Mouse (Mus musculus) testis, postnatal 10 days (tissue): ENCODE measurements around the gene Cep128.
"Not testable (repeated sequence)": the region's sequence is repeated elsewhere in the genome, so short reads cannot be mapped to it uniquely, and the experiment has no call there.

ENCODE experiments used
- DNase-seq: peaks from one replicate; pipeline ENCODE4 v3.0.0; 2021; ENCODE audit warnings: low spot score

Cep128 gene

DNA sequence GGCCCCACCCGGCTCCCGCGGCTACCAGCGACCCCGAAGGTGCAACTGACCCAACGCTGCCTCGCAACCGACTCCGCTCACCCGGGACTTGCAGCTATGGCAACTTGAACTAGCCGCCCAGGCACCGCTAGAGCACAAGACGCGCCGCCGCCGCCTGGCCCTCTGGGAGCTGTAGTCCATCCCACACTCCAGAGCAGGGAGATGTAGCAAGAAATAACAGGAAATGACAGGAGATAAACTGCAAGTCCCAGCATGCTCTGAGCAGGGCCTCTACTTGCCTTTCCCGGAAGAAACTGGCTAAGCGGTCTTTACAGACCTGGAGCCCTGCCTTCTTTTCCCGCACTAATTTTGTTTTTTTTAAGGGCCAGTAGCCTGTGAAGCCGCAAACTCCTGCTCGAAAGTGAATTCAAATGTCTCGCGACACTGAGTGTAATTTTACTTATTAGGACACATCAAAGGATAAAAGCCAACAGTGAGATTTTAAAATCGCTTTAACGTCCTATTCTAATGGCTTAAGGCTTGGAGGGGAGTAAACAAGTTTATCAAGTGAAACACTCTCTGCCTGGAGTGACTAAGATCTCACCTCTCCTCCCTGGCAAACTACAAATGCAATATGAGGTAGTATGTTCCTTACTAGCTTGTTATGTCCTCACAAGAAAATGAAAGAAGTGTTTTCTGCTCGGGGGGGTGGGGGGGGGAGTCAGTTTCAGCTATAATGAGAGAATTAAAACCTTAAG lies at the start of gene Cep128, which contains the start of gene Tshr:
TSS of gene Cep128 (minus strand) at position 129 of the 737 bp plus-strand sequence.
TSS of gene Tshr (plus strand) at position 283 of the 737 bp plus-strand sequence.
- DNase-seq: peak; percentile 90

- DNase-seq: no peak
Observed at GRCm38 (mm10) chr12:91427129-91427528, 42.9 kb upstream of the Cep128 start.

- DNase-seq: no peak
Observed at GRCm38 (mm10) chr12:91426499-91426898, 42.3 kb upstream of the Cep128 start.

DNA sequence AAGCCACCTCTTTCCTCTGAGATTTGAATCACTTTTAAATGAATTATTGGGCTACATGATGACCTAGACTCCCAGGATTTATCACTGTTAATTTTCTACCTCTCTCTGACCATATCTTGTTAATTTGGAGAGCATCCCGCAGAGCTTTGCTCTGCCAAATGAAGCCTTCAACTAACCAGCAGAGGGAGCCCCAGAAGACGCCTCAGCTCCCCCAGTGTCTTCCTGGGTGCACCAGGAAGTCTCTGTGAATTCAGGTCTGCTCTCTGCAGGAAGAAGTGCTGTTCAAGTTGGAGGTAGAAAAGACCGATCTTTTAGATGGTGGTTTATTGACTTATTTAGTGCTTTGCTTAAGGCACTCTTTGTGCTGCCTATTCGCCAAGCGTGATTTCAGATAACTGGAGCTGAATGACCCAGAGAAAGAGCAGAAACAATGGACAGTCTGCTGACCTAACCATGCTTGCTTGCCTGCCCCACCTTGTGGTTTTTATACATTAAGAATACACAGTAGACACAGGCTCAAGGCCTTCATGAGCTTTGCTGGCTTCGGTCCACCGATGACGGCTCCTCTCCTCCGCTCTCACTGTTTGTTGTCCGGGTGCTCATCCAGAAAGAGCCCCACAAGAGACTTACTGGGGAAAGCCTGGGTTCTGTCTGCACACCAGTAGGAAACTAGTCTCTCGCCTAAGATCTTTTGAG lies 39.1 kb upstream of the Cep128 start:
- peak; percentile 50 for DNase-seq

DNA sequence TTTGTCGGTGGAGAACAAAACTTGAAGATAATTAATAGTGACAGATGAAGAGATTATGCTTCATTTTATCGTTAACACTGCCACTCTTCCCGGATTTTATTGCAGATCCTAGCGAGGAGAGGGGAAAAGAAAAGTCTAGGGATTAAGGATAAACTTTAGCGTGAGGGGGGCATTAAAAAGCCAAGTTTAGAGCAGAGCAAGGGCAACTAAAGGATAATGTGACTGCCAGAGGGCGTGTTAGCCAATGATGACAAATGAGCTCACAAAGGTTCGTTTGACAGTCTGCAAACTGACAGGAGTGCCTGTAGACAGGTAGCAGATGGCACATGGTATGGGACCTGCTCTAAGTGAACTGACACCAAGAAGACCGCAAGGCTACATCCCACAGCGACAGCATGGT lies 37.1 kb upstream of the Cep128 start:
- DNase-seq: no peak

DNA sequence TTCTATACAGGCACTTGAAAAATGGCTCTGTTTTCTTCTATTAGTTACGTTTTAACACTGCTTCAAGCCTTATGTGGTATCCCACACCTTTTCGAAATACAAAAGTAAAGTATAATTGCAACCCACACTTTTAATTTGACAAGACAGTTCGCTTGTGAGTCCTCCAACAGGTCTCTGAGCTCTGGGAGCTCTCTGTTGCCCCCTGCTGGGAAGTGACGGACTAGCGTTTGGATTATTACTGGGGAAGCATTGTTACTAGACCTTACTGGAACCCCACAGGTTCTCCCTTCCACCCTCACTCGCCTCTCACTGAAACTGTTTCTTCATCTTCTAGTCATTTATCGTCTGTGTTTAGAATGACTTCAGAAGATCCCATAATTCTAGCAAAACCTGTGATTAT lies 34.6 kb upstream of the Cep128 start:
- DNase-seq: peak; percentile 76

- DNase-seq: no peak
Observed at GRCm38 (mm10) chr12:91416828-91417227, 32.6 kb upstream of the Cep128 start.

- no peak for DNase-seq
Observed at GRCm38 (mm10) chr12:91415112-91415511, 30.9 kb upstream of the Cep128 start.

DNA sequence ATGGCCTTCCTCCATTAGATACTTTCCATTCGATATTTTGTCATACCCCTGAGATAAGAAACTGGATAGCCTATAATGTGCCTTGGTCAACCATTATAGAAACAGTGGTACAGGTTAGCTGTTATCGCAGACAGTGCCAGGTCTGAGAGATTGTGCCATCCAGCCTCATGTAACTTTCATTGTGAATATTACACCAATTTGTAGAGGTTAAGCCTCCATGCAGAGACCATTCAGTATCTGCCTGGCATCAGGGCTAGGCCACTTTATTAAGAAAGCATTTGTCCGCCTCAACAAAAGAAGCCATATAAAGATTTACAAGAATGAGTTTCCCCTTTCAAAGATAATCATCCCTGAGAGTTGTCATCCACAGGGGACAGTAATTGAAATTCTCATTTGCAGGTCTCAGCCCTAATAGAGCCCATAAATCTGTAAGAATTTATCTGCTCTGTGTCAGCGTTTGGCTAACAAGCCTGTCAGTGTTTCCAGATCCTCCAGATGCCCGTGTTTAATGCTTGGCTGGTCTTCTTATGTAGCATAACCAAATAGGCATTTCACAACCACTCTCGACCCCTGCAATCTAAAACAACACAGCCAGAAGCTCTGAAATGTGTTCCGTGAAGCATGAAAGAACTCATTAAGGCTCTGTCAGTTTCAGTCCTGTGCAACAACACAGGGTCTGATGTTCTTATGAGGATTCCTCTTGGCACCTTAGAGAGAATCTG lies 28.4 kb upstream of the Cep128 start:
- no peak for DNase-seq

DNA sequence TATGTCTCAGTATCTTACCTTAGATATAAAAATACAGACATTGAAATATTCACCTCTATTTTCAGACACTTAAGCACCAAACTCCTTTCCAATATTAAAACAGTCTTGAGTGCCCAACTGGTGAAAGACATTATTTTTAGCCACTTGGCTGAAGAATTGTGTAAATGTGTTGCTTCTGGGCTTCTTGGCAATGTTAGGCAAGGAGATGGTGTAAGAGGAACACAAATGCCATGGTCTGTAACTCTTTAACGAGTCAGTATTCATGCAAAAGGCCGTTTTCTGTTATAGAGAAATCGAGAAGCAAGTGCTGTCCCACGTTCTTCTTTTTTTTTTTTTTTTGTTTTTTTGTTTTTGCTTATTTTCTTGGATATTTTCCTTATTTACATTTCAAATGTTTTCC lies 26.1 kb upstream of the Cep128 start:
- DNase-seq: no peak

DNA sequence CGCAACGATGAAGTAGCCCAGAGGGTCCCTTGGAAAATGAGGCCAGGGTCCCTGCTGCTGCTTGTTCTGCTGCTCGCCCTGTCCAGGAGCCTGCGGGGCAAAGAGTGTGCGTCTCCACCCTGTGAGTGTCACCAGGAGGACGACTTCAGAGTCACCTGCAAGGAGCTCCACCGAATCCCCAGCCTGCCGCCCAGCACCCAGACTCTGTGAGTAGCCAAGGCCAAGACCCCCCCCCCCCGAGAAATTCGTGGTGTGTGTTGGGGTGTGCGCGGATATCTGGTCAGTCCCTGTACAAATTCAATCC lies 16.8 kb upstream of the Cep128 start:
- DNase-seq: peak; percentile 40

DNA sequence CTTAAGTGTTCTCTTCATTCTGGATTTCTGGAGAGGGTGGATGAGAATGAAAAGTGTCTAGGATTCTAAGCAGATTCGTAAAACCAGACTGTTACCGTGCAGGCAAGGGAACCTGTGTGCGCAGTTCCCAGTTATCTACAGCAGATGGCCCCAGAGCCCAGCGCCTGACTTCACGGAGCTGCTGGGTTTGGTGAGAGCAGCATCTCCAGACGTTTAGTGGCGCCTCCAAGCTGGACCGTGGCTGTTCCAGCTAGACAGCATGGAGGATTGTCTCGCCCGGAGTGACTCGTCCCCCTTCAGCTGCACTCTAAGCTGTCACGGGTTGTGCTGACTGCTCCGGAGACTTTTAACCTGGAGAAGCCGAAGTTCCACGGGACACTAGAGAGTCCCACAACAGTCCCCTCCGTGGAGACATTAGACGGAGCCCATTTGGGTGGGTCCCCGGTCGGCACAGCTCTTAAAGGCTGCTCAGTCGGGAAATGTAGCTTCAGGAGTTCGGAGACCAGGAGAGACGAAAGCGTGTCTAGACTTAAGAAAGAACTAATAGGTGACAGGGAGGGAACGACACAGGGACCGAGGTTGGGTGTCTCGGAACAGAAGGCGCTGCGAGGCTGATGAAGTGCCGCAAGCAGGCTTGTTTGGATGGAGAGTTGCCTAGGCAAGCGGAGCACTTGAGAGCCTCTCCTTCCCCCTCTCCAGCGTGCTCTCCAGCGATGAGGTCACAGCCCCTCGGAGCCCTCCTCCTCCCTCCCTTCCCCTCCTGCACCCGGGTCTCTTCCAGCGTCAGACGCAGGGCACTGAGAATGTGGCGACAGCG lies 16.2 kb upstream of the Cep128 start:
- DNase-seq: peak; percentile 79

DNA sequence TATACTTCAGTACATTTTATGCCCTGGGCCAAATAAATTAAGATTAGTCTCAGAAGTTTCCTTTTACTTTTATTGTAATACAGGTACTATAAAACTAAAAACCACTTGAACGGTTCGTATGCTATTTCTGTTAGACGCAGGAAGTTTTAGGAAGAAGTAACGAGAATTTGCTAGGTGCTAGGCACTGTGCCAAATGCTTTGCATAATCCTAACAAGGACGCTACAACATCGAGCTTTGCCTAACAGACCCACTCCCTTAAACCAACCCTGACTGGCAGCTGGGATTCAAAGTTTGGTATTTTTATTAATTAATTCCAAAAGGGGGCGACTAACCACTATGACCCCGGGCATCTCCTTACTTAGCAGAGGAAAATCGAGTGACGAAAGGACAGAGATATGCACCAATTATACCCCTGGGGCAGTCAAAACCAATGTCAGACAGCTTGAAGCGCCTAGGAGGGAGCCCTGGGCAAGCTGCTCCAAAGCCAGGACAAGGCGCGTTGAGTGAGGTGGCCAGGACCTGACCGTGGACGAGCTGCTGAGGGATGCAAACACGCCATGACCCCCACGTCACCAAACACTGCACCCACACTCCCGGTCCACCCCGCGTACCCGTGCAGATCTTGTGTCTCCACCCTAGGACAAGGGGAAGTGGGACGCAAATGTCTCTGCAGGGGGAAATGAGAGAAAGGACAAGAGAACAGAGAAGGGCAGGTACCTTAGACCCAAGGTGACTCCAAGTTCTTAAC lies 519 bp downstream of the Cep128 start:
- no peak for DNase-seq

- DNase-seq: no peak
Observed at GRCm38 (mm10) chr12:91369173-91369572, 15.0 kb downstream of the Cep128 start.

- no peak for DNase-seq
Observed at GRCm38 (mm10) chr12:91353783-91354182, 30.4 kb downstream of the Cep128 start.

- DNase-seq: not testable (repeated sequence)
Observed at GRCm38 (mm10) chr12:91338656-91339055, 45.6 kb downstream of the Cep128 start.

- no peak for DNase-seq
Observed at GRCm38 (mm10) chr12:91327527-91327926, 56.7 kb downstream of the Cep128 start.

DNA sequence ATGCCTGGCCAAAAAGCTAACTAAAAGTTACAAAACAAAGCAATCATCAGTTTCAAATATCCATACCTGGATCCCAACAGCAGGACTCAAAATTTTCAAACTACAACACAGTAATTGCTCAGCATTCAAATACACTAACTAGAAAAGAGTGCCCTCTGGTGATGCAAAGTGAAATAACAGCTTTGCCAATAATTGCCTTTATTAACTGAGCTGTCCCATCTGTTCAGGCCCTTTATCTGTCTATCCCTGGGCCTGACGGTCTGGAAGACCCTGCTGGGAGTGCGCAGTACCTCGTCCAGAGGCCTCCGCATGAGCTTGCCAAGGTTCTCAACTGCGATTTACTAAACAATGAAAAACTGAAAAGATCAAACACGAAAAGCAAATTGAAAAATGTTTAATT lies 58.1 kb downstream of the Cep128 start:
- no peak for DNase-seq

- DNase-seq: no peak
Observed at GRCm38 (mm10) chr12:91315026-91315425, 69.2 kb downstream of the Cep128 start.

- DNase-seq: no peak
Observed at GRCm38 (mm10) chr12:91313974-91314587, 70.1 kb downstream of the Cep128 start.

- no peak for DNase-seq
Observed at GRCm38 (mm10) chr12:91312591-91312990, 71.6 kb downstream of the Cep128 start.
